Mouse (Mus musculus) liver, embryonic 14.5 days (tissue): Measurements from ENCODE around the gene Hyal1. TPM values are rescaled to one million over a fixed set of nuclear protein-coding genes. Genes with fewer than 3 reads are reported as not detected.

Source experiments
- ATAC-seq: fragments of 200-750 bp; cut with Nextera tagmentation; 2 replicates; pipeline ENCODE4 v1.8.0; 2017; ENCODE audit warnings: moderate number of reproducible peaks, mild to moderate bottlenecking, moderate library complexity; ENCODE audit not compliant: insufficient read depth
- DNase-seq, 3 experiments: peaks; one replicate each; pipeline ENCODE4 v3.0.0-alpha.2; 2012 to 2013; ENCODE audit warnings: low read depth in 3 of 3, low spot score in 3 of 3
- H3K27ac ChIP-seq: fragments of 300-500 bp; sonication (generic); 2 replicates; pipeline ENCODE4 v1.5.1; 2014; ENCODE audit warnings: moderate library complexity, mild to moderate bottlenecking, control low read depth, inconsistent platforms
- H3K27me3 ChIP-seq: fragments of 300-500 bp; sonication (generic); 2 replicates; pipeline ENCODE4 v1.6.1; 2014; ENCODE audit warnings: mild to moderate bottlenecking, low read length, moderate library complexity; ENCODE audit not compliant: control insufficient read depth, insufficient read depth
- H3K36me3 ChIP-seq: fragments of 300-500 bp; sonication (generic); replicated peaks from 2 replicates; pipeline ENCODE4 v1.6.1; 2014; ENCODE audit warnings: low read depth; ENCODE audit not compliant: control insufficient read depth, insufficient read depth
- H3K4me1 ChIP-seq, 2 experiments: fragments of 200-500 bp in 1 of 2; fragments of 300-500 bp in 1 of 2; sonication (generic) in 1 of 2; replicated peaks; 2 replicates each; pipeline ENCODE4 v1.6.1; 2012 to 2014; ENCODE audit warnings: antibody characterized with exemption in 1 of 2, inconsistent platforms in 1 of 2, low read length in 1 of 2; ENCODE audit not compliant: control insufficient read depth in 2 of 2, insufficient read depth in 2 of 2
- H3K4me2 ChIP-seq: fragments of 300-500 bp; sonication (generic); 2 replicates; pipeline ENCODE4 v1.6.1; 2014; ENCODE audit warnings: low read depth, mild to moderate bottlenecking, control low read depth, moderate library complexity
- H3K4me3 ChIP-seq, 2 experiments: fragments of 200-500 bp in 1 of 2; fragments of 300-500 bp in 1 of 2; sonication (generic) in 1 of 2; 2 replicates each; pipeline ENCODE4 v1.5.1; 2012 to 2014; ENCODE audit warnings: low read depth in 2 of 2, low read length in 2 of 2, mild to moderate bottlenecking in 2 of 2, control low read depth in 1 of 2, inconsistent platforms in 1 of 2, moderate library complexity in 1 of 2; ENCODE audit not compliant: insufficient read depth in 1 of 2
- H3K9ac ChIP-seq: fragments of 300-500 bp; sonication (generic); replicated peaks from 2 replicates; pipeline ENCODE4 v1.6.1; 2014; ENCODE audit warnings: mild to moderate bottlenecking, control low read depth, moderate library complexity
- H3K9me3 ChIP-seq: fragments of 300-500 bp; sonication (generic); 2 replicates; pipeline ENCODE4 v1.6.1; 2016; ENCODE audit warnings: low read length, mixed read lengths; ENCODE audit not compliant: control insufficient read depth
- CTCF ChIP-seq: IDR thresholded peaks from 2 replicates; pipeline ENCODE4 v1.5.1; 2016; ENCODE audit warnings: antibody characterized with exemption, low read depth, control low read depth
- EP300 ChIP-seq: IDR thresholded peaks from 2 replicates; pipeline ENCODE4 v1.6.1; 2016; ENCODE audit warnings: antibody characterized with exemption, low read depth
- WGBS: fragments of 180-500 bp; shearing (Covaris S2); extraction: QIAGEN DNeasy Blood & Tissue Kit; methylation state at CpG from one replicate; pipeline ENCODE4 v1.1.7; 2014; ENCODE audit not compliant: insufficient replicate concordance; 5-methylcytosine and 5-hydroxymethylcytosine counted together
- polyA plus RNA-seq, 2 experiments: library from polyadenylated mRNA; depleted of rRNA in 1 of 2; stranded (reverse) in 1 of 2; unstranded in 1 of 2; fragments of >200 nt; fragmentation: Nextera tagmentation in 1 of 2; extraction: Ambion mirVana in 1 of 2; gene quantifications; 2 replicates each; pipeline versions ENCODE4 v1.2.1 to v1.2.3; 2012 to 2014

Hyal1 gene
- polyA plus RNA-seq, 2 experiments, result 1.2 to 1.3 TPM

DNA sequence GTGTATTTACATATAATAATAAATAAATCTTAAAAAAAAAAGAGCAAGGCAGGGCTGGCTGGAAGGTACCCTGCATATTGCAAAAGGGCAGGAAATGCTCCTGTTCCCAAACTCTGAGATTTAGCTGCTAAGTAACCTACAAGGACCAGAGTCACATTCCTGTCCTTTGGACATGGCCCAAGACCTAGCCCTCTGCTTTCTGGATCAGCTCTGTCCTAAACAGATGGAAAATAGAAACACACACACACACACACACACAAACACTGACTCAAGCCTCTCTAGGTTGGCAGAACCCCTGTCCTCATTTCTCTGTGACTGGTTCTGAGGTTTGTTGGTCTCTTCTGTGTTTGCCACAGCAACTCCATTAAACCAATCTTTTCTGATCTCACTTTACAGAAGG, 44.2 kb downstream of the Hyal1 start:
- H3K4me3 ChIP-seq, result no peak overlapping the region
- no peak overlapping the region for H3K4me2 ChIP-seq
- DNase-seq (no peak), ATAC-seq (no peak)
- peaks cover 33% of the 10 kb centered on the region for H3K36me3 ChIP-seq
- TF ChIP-seq EP300 (no peak), CTCF (no peak)
- H3K4me1 ChIP-seq, result peaks cover 10 to 14% of the 10 kb centered on the region in 2 experiments
- H3K9me3 ChIP-seq, result no peaks in the 10 kb centered on the region
- no peak overlapping the region for H3K9ac ChIP-seq
- no peaks in the 10 kb centered on the region for H3K27me3 ChIP-seq
- H3K27ac ChIP-seq, result no peak overlapping the region

DNA sequence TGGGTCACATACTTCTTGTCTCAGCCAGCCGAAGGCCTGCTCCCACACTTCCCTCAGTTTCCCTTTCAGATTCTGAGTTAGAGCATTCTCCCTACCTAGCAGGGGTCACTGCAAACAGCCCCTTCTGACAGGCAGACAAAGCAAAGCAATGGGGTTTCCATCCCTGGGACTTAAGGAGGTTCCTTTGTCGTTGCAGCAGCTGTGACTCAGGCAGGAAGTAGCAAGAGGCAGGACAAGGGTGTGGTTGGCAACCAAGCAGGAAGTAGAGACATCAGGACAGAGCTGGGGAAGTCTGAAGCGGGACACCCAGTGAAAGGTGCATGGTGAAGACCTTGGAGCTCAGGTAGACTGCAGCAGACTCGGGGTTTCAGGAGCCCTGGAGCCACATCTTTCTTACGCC, 47.8 kb downstream of the Hyal1 start:
- H3K9ac ChIP-seq, result no peak overlapping the region
- H3K27me3 ChIP-seq, result no peaks in the 10 kb centered on the region
- no peak overlapping the region for H3K4me2 ChIP-seq
- peaks cover 22 to 30% of the 10 kb centered on the region in 2 experiments for H3K4me1 ChIP-seq
- no peaks in the 10 kb centered on the region for H3K9me3 ChIP-seq
- no peak overlapping the region for H3K4me3 ChIP-seq
- WGBS, result 42% methylated on average over 5 of the region's 5 CpGs
- no peak for DNase-seq
- TF ChIP-seq CTCF (no peak), EP300 (no peak)
- no peak for ATAC-seq
- H3K27ac ChIP-seq, result no peak overlapping the region
- H3K36me3 ChIP-seq, result peaks cover 10% of the 10 kb centered on the region; the same call in 1 of the 2 replicates

DNA sequence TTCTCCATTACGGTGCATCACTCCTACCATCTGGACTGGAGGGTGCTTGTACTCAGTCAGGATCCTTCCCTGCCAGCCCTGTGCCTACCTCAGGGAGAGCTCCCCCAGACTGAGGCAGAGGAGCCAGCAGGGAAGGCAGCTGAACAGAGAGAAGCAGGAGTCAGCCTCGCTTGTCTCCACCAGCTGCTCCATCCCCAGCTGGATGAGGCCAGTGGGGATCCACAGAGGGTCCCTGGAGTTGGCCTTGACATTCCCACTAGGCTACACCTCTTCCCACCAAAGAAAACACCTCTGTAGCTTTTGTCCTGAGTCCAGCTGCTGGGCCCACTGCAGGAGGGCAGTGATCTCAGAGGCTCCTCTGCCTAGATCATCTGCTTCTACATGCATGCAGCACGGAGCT, 48.2 kb downstream of the Hyal1 start:
- no peak overlapping the region for H3K4me3 ChIP-seq
- no peak overlapping the region for H3K4me2 ChIP-seq
- H3K4me1 ChIP-seq, result peaks cover 25 to 32% of the 10 kb centered on the region in 2 experiments
- H3K27ac ChIP-seq, result no peak overlapping the region
- no peaks in the 10 kb centered on the region for H3K9me3 ChIP-seq
- no peak for ATAC-seq
- no peaks in the 10 kb centered on the region for H3K27me3 ChIP-seq
- no peak overlapping the region for H3K9ac ChIP-seq
- no peak for DNase-seq
- TF ChIP-seq EP300 (no peak), CTCF (no peak)
- 76% methylated on average over 3 of the region's 3 CpGs for WGBS
- H3K36me3 ChIP-seq, result peaks cover 6% of the 10 kb centered on the region; the same call in 1 of the 2 replicates

DNA sequence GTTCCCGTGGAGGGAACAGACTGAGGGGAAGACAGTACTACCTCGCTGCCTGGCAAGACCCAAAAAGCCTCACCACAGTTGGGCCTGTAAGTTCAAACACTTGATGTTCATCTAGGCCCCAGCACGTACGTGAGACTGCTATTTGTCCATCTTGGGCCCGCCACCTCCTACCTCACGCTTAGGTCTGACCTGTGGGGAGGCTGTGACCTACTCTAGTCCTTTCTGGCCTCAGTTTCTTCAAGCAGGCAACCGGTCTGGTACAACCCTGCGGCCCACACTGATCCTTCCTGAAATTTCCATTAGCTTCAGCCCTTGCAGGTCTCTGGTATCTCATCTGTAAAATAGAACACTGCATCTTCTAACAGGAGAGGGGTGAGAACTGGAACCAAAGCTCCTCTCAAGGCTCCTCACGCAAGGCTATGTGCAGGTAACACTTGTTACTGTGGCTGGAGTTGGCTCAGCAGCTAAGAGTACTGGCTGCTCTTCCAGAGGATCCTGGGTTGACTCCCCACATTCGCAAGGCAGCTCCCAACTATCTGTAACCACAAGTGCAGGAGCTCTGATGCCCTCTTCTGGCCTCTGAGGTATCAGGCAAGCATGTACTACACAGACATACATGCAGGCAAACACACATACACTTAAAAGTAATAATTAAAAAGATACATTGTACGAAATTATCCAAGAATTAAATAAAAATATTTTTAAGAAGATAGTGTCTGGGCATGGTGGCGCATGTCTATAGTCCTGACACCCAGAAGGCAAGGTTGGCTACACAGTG, 48.8 kb downstream of the Hyal1 start:
- ATAC-seq, result no peak
- Histone ChIP-seq H3K27ac (no peak overlapping the region), H3K4me3 (no peak overlapping the region), H3K4me1 (peaks cover 25 to 33% of the 10 kb centered on the region in 2 experiments), H3K36me3 (peaks cover 6% of the 10 kb centered on the region; the same call in 1 of the 2 replicates), H3K9ac (no peak overlapping the region), H3K27me3 (no peaks in the 10 kb centered on the region), H3K4me2 (no peak overlapping the region), H3K9me3 (no peaks in the 10 kb centered on the region)
- no peak for DNase-seq
- 83% methylated on average over 12 of the region's 12 CpGs for WGBS
- TF ChIP-seq CTCF (peak; percentile 48), EP300 (no peak)

DNA sequence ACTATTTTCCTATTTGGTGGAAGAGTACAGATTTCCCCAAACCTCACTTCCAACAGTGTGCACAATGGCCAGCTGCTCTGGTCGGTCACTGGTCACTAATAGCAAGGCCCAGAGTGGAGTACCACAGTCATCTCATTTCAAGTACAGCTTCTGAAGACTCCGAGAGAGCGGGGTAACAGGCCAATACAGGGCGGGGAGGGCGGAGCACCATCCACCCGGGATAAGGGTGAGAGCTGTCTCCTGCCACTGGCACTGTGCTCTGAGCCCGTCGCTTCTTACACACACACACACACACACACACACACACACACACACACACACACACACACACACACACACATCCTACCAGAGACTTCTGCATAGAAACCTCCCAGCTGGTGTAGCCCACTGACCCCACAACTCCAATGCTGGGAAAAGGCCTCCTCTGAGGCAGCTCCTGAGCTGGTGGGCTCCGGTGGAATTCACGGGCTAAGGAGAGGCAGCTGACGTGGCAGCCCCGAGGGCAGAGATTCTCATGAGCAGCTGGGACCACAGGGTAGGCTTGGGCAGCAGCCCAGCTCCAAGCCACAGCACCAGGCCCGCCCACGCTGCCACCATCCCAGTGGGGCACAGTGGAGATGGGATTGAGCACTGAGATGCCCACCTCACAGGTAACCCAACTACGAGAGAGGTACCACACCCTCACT, 49.6 kb downstream of the Hyal1 start:
- Histone ChIP-seq H3K4me2 (peak overlapping the region; percentile 0; the same call in 1 of the 2 replicates), H3K27me3 (no peaks in the 10 kb centered on the region), H3K27ac (no peak overlapping the region), H3K36me3 (peaks cover 6% of the 10 kb centered on the region; the same call in 1 of the 2 replicates), H3K9me3 (no peaks in the 10 kb centered on the region), H3K4me3 (no peak overlapping the region), H3K4me1 (peaks cover 25 to 33% of the 10 kb centered on the region in 2 experiments), H3K9ac (no peak overlapping the region)
- WGBS, result 43% methylated on average over 15 of the region's 15 CpGs
- ATAC-seq (peak; percentile 54; the same call in 1 of the 2 replicates), DNase-seq (no peak)
- TF ChIP-seq EP300, result no peak
- TF ChIP-seq CTCF, result no peak
